Mouse (Mus musculus): ENCODE measurements at regions not wholly inside any gene's neighbourhood (a gene's known extent, or its start where the extent isn't known, plus 50 kb on each side); places are given as distances from the start of the nearest gene placed in this dataset.

GRCm38 (mm10) chr2:55862479-55862878 is 426.7 kb downstream of the Kcnj3 start:
- TF ChIP-seq MAX (IDR thresholded peaks at IDR 0.05): no peak
- no peak for TF ChIP-seq CTCF (IDR thresholded peaks at IDR 0.05; ENCODE audit: control insufficient read depth, insufficient read depth, insufficient read length)
- no peak for TF ChIP-seq MYOD1 (IDR thresholded peaks at IDR 0.05; ENCODE audit: control insufficient read depth, insufficient read length, low read depth)
- no peak for TF ChIP-seq USF1 (IDR thresholded peaks at IDR 0.05; ENCODE audit: low read depth)
- TF ChIP-seq FOSL1 (IDR thresholded peaks at IDR 0.05; ENCODE audit: insufficient read depth, low read length, poor library complexity, severe bottlenecking): no peak
- no peak for TF ChIP-seq CEBPB (IDR thresholded peaks at IDR 0.05; ENCODE audit: low read depth)

Measured in C2C12 (cell line).